ENCODE assay signal across 11 mouse cellular contexts in genomic region chr10:18446359-18446820, GRCm38 (mm10).
A peak's percentile ranks its signal among the peaks of the same experiment; 100 is the strongest.
DNase-seq lines count a peak whose midpoint lies in the region; ATAC-seq and TF ChIP-seq lines count a peak whose summit lies in the region.
"Had no signal": no experiment of that assay in that cellular context is flagged by ENCODE, and none has a peak within 500 bp of the region (broad histone marks: within the 10 kb centered on the region; RNA-seq: fewer than 3 reads in every experiment).

No protein-coding gene starts in this region.

- no peak overlapping the region for H3K27ac ChIP-seq in kidney, postnatal 0 days
- 0 out of 2 replicates have a peak overlapping the region, but pooled peaks have one; percentile 17 for H3K27ac ChIP-seq in forebrain, embryonic 15.5 days (replicated peaks)
- peak overlapping the region; percentile 55; the same call in 1 of the 2 replicates for H3K27ac ChIP-seq in midbrain, embryonic 12.5 days (replicated peaks)
- H3K27ac ChIP-seq: limb, embryonic 15.5 days had no signal

- WGBS in kidney, postnatal 0 days = 24% methylated on average over 5 of the region's 7 CpGs
- 3% methylated on average over 4 of the region's 7 CpGs for WGBS in forebrain, embryonic 15.5 days
- 7% methylated on average over 6 of the region's 7 CpGs for WGBS in midbrain, embryonic 12.5 days

- ATAC-seq in kidney, postnatal 0 days (replicated peaks; ENCODE audit: low FRiP score, low read depth) = no peak
- peak; percentile 26; the same call in 1 of the 2 replicates for ATAC-seq in forebrain, embryonic 15.5 days (replicated peaks)
- peak; percentile 61 for ATAC-seq in midbrain, embryonic 12.5 days (ENCODE audit: low FRiP score, low read depth)

- H3K9ac ChIP-seq in kidney, postnatal 0 days (ENCODE audit: low read depth, low read length) = no peak overlapping the region
- no peak overlapping the region for H3K9ac ChIP-seq in forebrain, embryonic 15.5 days (replicated peaks)
- no peak overlapping the region for H3K9ac ChIP-seq in midbrain, embryonic 12.5 days (replicated peaks)
- H3K9ac ChIP-seq: limb, embryonic 15.5 days had no signal

- H3K4me1 ChIP-seq in kidney, postnatal 0 days (replicated peaks; ENCODE audit: insufficient read depth, low read length) = 0 out of 2 replicates have a peak, but pooled peaks cover 4% of the 10 kb centered on the region
- H3K4me1 ChIP-seq in forebrain, embryonic 15.5 days = peaks cover 25% of the 10 kb centered on the region
- H3K4me1 ChIP-seq in midbrain, embryonic 12.5 days = peaks cover 21% of the 10 kb centered on the region

- H3K4me2 ChIP-seq in kidney, postnatal 0 days (ENCODE audit: low read length) = no peak overlapping the region
- no peak overlapping the region for H3K4me2 ChIP-seq in forebrain, embryonic 15.5 days (replicated peaks)
- peak overlapping the region; percentile 35 for H3K4me2 ChIP-seq in midbrain, embryonic 12.5 days (replicated peaks)
- H3K4me2 ChIP-seq: limb, embryonic 15.5 days had no signal

- H3K36me3 ChIP-seq in kidney, postnatal 0 days (ENCODE audit: insufficient read depth, low read length) = no peaks in the 10 kb centered on the region
- no peaks in the 10 kb centered on the region for H3K36me3 ChIP-seq in forebrain, embryonic 15.5 days
- no peaks in the 10 kb centered on the region for H3K36me3 ChIP-seq in midbrain, embryonic 12.5 days
- H3K36me3 ChIP-seq: limb, embryonic 15.5 days had no signal

- no peaks in the 10 kb centered on the region for H3K27me3 ChIP-seq in kidney, postnatal 0 days (ENCODE audit: insufficient read depth, low read length)
- no peaks in the 10 kb centered on the region for H3K27me3 ChIP-seq in forebrain, embryonic 15.5 days
- H3K27me3 ChIP-seq in midbrain, embryonic 12.5 days = peaks cover 28% of the 10 kb centered on the region
- H3K27me3 ChIP-seq: limb, embryonic 15.5 days had no signal

- H3K4me3 ChIP-seq in kidney, postnatal 0 days (replicated peaks; ENCODE audit: low read depth, low read length) = no peak overlapping the region
- H3K4me3 ChIP-seq in forebrain, embryonic 15.5 days = no peak overlapping the region
- no peak overlapping the region for H3K4me3 ChIP-seq in midbrain, embryonic 12.5 days
- H3K4me3 ChIP-seq: erythroblast, embryonic 14.5 days; limb, embryonic 15.5 days had no signal

- H3K9me3 ChIP-seq in kidney, postnatal 0 days (replicated peaks; ENCODE audit: low read length) = no peaks in the 10 kb centered on the region
- no peaks in the 10 kb centered on the region for H3K9me3 ChIP-seq in forebrain, embryonic 15.5 days
- H3K9me3 ChIP-seq in midbrain, embryonic 12.5 days = no peaks in the 10 kb centered on the region
- H3K9me3 ChIP-seq: limb, embryonic 15.5 days had no signal

- TF ChIP-seq CTCF in kidney, postnatal 0 days (IDR thresholded peaks at IDR 0.05; ENCODE audit: low read depth) = no peak

- peak; percentile 40 for DNase-seq in kidney, postnatal 0 days (ENCODE audit: low spot score)
- no peak for DNase-seq in kidney, adult 11 months
- DNase-seq in embryo, embryonic 10 days (ENCODE audit: low spot score) = peak; percentile 67
- DNase-seq in frontal cortex, postnatal 14 days (ENCODE audit: low spot score in 2 of 2) = no peak
- DNase-seq in ovary, postnatal 10 days (ENCODE audit: low spot score) = no peak
- DNase-seq in natural killer cell, adult 2 months (ENCODE audit: low spot score in 2 of 2) = no peak
- DNase-seq: kidney, adult 9 months had no signal

Comparison
In these comparisons a context has a peak if more than half of its experiments do, and no peak if none do; other contexts are left out.
1. DNase-seq: peak in kidney, postnatal 0 days (single experiment) and embryo, embryonic 10 days (single experiment); none in kidney, adult 11 months (single experiment), frontal cortex, postnatal 14 days (0 of 2), ovary, postnatal 10 days (single experiment) and natural killer cell, adult 2 months (0 of 2).